Mouse (Mus musculus) heart, adult 9 months (tissue): ENCODE data around the gene Usb1.
"Not testable (repeated sequence)": the region's sequence is repeated elsewhere in the genome, so short reads cannot be mapped to it uniquely, and the experiment has no call there.

Source experiments
- DNase-seq, 2 experiments: peaks; one replicate each; pipeline ENCODE4 v3.0.0; 2022; ENCODE audit warnings: low spot score in 2 of 2

The Usb1 gene

DNA sequence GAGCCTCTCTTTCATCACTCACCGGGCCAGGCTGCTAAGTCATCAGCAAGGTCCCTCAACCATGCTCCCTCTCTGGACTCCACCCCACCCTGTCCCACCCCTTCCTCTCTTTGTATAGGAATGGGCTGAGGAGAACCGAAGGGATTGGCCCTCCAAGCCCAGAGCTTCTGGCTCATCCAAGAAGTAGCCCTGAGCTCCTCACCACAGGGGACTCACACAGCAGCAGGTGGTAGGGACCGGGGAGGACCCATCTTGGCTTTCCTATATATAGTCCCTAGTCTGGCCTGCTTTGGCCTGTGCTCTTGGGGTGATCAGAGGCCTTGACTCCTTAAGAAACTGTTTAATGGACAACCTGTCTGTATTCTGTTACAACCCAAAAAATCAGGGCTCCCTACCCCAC lies 42.3 kb downstream of the Usb1 start:
- DNase-seq, result no peak

DNA sequence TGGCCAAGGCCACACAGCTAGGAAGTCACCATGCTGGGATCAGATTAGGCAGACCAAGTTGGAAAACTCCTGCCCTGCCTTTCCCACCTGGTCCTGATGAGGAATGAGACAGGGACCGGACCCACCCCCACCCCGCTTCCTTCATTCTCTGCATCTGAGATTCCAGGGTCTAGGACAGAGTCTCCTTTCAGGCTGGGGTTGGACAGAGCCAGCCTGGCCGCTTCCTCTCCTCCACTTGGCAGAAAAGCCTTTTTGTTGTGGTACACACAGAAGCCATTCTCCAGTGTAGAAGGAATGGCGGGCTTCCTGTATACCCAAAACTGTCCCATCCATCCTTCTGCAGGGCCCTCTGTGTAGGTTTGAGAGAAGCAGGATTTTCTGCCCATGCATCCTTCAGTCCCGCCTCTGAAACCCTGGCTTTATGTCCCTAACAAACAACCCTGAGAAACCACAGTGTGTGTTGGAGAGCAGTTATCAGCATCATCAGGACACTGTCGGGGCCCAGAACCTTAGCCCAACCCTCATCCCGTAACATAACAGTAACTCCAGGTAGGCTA lies 43.4 kb downstream of the Usb1 start:
- no peak for DNase-seq

DNA sequence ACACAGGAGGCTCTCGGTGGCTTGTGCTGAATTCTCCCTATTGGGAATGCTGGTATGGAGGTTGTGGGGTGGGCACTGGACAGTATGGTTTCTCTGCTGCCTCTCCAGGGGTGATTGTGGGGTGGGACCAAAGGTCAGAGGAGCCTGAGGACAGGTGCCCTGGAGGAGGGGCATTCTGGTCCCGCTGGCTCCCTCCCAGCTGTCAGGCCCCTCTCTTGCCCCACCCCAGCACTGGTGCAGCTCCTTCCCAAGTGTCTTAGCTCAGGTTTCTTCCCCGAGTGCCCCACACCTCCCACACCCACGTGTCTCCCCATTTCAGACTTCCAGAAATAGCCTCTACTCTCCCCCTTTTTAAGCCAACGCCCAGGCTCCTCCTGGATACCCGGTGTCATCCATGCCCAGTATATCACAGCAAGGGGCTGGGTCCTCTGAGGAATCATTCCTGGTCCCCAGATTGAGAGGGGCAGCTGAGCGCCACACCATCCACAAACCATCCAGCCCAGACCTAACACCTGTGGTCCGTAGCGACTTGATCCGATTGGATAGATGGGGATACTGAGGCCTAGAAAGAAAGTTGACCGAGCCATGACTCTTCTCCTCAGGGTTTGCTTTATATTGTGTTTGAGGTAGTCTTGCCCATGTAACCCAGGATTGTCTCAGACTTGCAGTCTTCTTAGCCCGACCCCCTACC lies 44.4 kb downstream of the Usb1 start:
- DNase-seq, result no peak

DNA sequence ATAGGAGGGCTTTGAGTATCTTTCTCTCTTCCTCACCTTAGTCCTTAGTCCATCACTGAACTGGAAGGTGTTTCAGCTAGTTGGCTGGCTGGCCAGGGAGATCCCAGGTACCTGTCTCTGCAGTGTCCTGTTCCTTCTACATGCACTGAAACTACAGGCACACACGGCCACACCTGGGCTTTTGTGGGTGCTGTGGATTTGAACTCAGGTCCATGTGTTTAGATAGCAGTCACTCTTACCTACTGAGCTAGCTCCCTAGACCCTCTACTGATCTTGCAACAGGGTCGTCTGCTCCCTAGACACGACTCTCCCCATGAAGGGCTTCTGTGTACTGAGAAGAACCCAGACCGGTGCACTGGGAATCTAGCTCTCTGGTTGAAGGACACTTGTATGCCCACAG lies 45.0 kb downstream of the Usb1 start:
- DNase-seq, result no peak

DNA sequence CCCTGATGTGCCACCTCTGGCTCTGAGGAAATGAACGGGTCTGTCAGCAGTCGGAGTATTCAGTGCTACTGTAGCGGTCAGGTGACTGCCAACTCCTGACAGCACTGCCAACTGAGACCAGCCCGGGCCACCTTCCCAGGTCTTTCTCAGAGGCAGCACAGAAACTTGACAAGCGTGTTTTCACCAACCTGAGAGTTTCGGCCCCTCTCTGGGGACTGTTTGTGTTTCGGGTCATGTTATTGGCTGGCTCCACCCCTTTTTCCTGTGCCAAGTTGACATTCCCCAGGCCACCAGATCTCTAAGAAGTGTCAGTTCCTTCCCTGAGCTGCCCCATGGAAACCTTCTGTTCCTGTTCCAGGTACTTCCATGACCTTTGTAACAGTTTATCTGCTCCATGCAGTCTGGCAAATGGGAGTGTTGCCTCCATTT lies 45.8 kb downstream of the Usb1 start:
- peak; percentile 66 to 69 for DNase-seq

DNA sequence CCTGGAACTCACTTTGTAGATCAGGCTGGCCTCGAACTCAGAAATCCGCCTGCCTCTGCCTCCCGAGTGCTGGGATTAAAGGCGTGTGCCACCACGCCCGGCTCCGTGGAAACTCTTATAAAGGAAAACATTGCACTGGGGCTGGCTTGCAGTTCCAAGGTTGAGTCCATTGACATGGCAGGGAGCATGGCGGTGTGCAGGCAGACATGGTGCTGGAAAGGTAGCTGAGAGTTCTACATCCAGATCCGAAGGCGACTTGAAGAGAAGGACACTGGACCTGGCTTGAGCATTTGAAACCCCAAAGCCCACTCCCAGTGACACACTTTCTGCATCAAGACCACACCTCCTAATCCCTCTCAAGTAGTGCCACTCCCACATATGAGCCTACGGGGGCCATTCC lies 46.8 kb downstream of the Usb1 start:
- DNase-seq, result not testable (repeated sequence)

DNA sequence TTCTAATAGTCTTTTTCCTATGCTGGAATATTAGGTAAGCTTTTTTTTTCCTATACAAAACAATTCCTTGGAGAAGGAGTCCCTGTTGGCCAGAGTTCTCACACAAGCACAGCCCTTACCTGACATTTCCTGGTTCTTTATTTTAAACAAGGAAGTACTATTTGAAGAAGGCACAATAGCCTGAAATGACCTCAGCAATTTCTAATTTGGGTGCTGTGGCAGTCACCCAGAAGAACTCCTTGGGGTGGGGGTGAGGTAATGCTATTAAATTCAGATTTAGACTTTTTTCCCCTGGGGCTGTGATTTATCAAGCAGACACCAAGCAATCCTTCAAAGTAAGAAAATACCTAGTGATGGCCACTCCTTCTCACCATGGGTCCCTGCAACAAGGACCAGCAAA lies 48.9 kb downstream of the Usb1 start:
- peak; percentile 67 to 68 for DNase-seq

DNA sequence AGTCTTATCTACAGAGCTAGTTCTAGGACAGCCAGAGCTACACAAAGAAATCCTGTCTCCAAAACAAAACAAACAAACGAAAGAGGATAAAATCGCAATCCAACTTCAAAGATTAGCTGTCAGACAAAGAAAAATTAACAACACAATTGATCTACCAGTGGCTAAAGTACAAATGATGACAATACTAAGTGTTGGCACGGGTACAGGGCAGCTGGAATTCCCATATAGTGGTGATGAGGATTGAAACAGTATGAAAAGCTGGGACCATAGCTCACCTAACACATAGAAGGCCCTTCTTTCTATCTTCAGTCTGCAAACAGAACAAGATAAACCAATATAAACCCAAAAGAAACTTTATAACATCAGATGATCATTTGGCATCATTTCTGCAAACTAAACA lies 49.5 kb downstream of the Usb1 start:
- no peak for DNase-seq

DNA sequence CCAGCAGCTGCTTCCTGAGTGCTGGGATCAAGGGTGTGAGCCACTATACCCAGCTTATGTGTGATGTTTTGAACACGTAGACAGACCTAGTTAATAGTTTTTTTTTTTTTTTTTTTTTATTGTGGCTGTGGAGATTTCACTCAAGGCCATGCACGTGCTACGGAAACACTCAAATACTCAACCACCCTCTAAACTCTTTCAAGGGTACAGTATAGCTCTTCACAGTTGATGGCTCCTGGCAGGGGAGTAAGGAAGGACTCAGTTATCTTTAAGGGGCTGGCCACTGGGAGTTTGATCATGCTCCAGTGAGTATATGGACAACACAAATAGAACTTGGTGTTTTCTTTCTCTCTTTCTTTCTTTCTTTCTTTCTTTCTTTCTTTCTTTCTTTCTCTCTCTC lies 52.4 kb downstream of the Usb1 start:
- no peak for DNase-seq

DNA sequence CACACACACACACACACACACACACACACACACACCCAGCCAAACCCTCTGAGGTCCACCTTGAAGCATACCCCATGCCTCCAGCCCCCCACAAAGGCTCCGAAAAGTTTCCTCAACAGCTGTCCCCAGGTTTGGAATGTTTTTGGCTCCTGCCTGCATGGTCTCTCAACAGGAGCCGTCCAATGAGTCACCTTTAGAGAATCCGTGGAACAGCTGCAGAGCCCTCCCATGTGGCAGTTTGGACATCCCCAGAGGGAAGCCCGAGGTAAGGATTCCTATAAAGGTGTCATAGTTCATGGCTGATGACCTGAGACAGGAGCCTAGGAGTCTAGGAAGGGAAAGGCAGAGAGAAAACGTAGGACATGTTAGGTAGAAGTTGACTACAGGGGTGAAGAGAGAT lies 54.0 kb downstream of the Usb1 start:
- DNase-seq, result no peak

DNA sequence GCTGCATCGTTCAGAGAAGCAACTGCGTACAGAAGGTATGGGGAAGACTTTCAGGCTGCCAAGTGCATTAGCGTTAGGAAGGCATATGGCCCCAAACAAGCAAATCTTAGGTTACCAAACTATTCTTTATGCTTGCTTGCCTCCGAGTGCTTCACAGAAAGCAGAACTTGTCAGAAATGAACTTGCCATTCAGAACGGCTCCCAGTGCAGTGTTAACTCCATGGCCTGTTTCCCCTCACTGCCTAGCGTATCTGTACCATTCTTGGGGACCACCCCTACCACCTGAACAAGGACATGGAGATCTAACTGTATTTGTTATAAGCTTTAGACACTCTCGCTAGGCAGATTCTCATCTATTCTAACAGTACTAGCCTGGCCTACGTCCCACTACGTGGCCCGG lies 55.1 kb downstream of the Usb1 start:
- DNase-seq, result no peak

DNA sequence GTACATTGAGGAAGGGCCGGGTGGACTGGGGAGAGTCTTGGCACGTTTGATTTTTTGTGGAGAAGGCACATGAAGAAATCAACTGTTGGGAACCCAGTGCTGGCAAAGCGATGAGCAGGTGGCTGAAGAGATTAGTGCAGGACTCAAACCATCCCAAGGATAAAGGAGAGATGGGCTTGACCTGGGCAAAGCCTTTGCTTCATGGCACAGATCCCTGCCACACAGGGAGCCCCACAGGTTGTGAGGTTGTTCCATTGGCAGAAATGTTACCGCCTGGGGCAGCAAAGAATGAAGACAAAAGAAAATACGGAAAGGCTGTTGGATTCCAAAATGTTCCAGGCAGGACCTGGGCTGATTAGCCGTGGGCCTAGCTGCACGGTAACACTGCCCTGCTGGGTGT lies 55.9 kb downstream of the Usb1 start:
- no peak for DNase-seq

DNA sequence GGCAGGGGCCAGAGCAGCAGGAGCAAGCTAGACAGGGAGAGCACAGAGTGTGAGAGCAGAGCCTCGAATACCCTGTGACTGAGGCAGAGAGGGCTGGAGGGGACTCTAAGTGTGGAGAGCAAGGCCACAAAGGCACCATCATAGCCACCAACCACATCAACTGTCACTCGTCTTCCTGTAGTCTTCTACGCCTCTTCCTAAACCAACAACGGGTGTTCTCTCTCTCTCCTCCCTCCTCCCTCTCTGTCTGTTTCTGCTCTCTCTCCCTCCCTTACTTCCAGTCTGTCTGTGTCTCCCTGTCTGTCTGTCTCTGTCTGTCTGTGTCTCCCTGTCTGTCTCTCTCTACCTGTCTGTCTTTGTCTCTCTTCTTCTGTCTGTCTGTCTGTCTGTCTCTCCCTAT lies 58.2 kb downstream of the Usb1 start:
- no peak for DNase-seq

DNA sequence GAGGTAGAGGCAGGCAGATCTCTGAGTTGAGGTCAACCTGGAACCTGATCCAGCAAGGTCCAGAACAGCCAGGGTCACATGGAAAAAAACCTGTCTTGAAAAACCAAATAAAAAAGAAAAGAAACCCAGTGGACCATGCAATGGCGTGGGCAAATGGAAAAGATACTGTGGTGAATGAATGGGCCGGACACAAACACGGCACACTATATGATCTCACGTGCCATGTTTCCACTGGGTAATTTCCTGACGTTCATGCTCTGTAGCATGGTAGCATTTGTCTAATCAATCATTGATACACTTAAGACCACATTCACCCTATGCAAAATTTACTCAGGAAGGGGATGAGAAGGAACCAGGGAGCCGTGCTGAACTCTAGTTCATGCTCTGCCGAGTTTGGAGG lies 59.0 kb downstream of the Usb1 start:
- DNase-seq, result no peak

DNA sequence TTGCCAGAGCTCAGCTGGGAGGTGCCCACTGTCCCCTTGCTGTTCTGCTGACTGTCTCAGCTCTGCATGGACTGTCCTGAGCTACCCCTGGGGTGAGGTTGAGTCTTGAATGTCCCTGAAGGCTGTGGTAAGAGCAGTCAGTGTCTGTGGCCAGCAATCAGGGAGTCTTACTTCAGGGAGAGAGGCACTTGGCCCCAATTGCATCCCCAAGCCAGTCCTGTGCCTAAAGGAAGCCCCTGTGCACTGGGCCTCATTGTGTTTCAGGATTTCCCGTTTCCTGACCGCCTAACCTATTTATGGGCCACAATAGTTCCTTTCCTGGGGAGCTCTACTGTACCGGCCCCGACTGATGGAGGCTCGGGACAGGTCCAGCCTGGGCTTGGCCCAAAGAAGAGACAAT lies 60.5 kb downstream of the Usb1 start:
- peak; percentile 59 to 87 for DNase-seq

DNA sequence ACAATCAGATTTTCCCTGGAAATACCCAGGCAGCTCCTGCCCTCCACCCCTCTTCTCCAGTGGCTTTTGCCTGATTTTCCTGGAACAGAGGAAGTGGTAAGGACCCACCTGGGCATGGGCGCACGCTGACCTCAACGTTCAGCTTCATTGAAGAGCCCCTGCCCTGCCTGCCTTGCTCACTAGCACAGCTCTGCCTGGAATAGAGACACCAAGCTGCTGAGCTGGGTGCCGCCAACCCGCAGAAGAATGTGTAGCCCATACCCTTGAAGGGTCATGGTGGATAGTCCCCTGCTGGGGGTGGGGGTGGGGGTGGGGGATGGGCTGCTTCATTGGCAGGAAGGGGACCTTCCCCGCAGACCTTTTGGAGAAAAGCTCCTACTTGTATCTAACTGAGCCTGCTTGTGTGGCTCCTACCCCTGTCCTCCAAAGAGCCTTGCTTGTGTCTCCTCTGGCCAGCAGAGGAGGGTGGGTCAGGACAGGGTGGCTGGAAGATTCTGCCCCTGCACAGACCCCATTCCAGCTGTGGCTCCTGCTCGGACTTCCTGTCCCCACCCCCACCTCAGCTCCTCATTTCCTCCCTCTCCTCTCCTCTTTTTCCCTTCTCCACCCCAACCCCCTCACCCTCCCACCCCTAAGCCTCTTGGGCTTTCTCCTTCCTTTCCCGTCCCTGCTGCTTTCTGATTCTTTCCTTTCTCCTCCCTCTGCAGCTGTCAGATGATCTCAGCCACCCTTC lies 63.3 kb downstream of the Usb1 start:
- no peak for DNase-seq

DNA sequence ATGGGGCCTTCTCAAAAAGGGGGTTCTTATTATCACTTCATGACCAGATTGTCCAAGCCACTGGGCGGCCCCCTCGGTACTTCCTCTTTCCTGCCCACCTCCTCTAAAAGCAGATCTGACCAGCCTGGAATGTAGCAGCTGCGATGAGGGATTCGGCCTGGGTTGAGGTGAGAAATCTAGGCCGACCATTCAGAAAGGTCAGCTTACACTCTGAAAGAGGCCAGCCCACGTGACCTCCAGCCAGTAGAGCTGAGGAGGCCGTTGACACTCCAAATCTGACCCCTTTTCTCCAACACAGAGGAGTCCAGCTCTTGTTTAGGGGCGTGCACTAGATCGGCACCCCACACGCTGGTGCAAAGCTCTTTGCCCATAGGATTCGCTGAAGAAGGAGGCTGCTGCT lies 64.7 kb downstream of the Usb1 start:
- DNase-seq, result no peak
